Mouse (Mus musculus) G1E (cell line): ENCODE measurements around the gene Abca5. TPM values are rescaled to one million over a fixed set of nuclear protein-coding genes. Genes with fewer than 3 reads are reported as not detected.

Experiments
- ATAC-seq: 2 replicates; pipeline ENCODE4 v1.8.0; 2016; ENCODE audit warnings: mild to moderate bottlenecking; ENCODE audit not compliant: insufficient number of reproducible peaks, poor library complexity, low FRiP score, severe bottlenecking; ENCODE audit errors: extremely low read depth
- DNase-seq: peaks from one replicate; pipeline ENCODE4 v3.0.0; 2012; ENCODE audit warnings: low spot score
- H3K27me3 ChIP-seq: 2 replicates; pipeline ENCODE4 v1.6.1; 2012; ENCODE audit warnings: mild to moderate bottlenecking, low read length, inconsistent platforms; ENCODE audit not compliant: insufficient read depth
- H3K36me3 ChIP-seq: replicated peaks from 2 replicates; pipeline ENCODE3; 2012; ENCODE audit warnings: mild to moderate bottlenecking, inconsistent platforms
- H3K4me1 ChIP-seq: 2 replicates; pipeline ENCODE4 v1.6.1; 2012; ENCODE audit warnings: low read depth, low read length, inconsistent platforms, mixed read lengths; ENCODE audit not compliant: insufficient read depth
- H3K4me3 ChIP-seq: 2 replicates; pipeline ENCODE4 v1.5.1; 2012; ENCODE audit warnings: low read depth, mild to moderate bottlenecking, inconsistent platforms, low read length, moderate library complexity, mixed read lengths
- H3K9me3 ChIP-seq: replicated peaks from 2 replicates; pipeline ENCODE4 v1.6.1; 2012; ENCODE audit warnings: inconsistent platforms
- CTCF ChIP-seq: IDR thresholded peaks from 2 replicates; pipeline ENCODE4 v1.5.1; 2012; ENCODE audit warnings: low read depth, low read length, inconsistent platforms, mixed read lengths
- GATA1 ChIP-seq: IDR thresholded peaks from 2 replicates; pipeline ENCODE4 v1.6.1; 2012; ENCODE audit warnings: borderline replicate concordance, low read length, inconsistent platforms, mixed read lengths
- GATA2 ChIP-seq: IDR thresholded peaks from 2 replicates; pipeline ENCODE4 v1.6.1; 2012; ENCODE audit warnings: low read depth, low read length, inconsistent platforms, borderline replicate concordance
- POLR2AphosphoS5 ChIP-seq: IDR thresholded peaks from 2 replicates; pipeline ENCODE4 v1.6.1; 2012; ENCODE audit warnings: low read depth, low read length, inconsistent platforms; ENCODE audit not compliant: insufficient replicate concordance
- TAL1 ChIP-seq: conservative IDR thresholded peaks from 2 replicates; pipeline ENCODE4 v1.6.1; 2012; ENCODE audit warnings: low read depth, low read length, inconsistent platforms, mixed read lengths
- polyA plus RNA-seq: library from polyadenylated mRNA; stranded (reverse); fragments of >175 nt; gene quantifications from 2 replicates; pipeline ENCODE4 v1.2.3, GENCODE M21; 2012
- total RNA-seq, 2 experiments: library from RNA; stranded (forward) in 1 of 2; stranded (reverse) in 1 of 2; fragments of 200-1000 nt in 1 of 2; fragments of >200 nt in 1 of 2; fragmentation: Nextera tagmentation in 1 of 2; gene quantifications; 2 replicates each; pipeline ENCODE4 v1.2.3; 2014 to 2017

Abca5 gene
- total and polyA plus RNA-seq, 3 experiments = 0.15 to 0.16 TPM; not detected in 1

DNA sequence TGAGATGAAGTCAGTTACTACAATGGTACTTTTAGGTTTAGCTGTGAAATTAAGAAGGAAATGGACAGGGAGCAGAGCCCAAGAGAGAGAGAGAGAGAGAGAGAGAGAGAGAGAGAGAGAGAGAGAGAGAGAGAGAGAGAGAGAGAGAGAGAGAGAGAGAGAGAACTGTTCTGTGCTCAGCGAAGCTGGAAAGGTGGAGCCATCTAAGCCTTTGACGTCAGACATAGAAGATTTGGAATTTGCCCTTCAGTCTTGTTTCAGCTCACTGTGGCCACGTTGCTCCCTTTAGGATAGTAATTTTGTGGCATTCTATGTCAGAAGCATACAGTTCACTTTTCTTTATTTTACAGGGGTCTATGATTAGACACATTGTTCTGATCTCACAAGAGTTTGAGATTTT lies 75.6 kb downstream of the Abca5 start:
- no peaks in the 10 kb centered on the region for H3K4me1 ChIP-seq
- ATAC-seq (no peak), DNase-seq (no peak)
- no peak overlapping the region for H3K4me3 ChIP-seq
- H3K27me3 ChIP-seq = no peaks in the 10 kb centered on the region
- peaks cover 28% of the 10 kb centered on the region for H3K9me3 ChIP-seq
- no peaks in the 10 kb centered on the region for H3K36me3 ChIP-seq
- TF ChIP-seq POLR2AphosphoS5 (no peak), CTCF (no peak), TAL1 (no peak), GATA2 (no peak), GATA1 (no peak)

DNA sequence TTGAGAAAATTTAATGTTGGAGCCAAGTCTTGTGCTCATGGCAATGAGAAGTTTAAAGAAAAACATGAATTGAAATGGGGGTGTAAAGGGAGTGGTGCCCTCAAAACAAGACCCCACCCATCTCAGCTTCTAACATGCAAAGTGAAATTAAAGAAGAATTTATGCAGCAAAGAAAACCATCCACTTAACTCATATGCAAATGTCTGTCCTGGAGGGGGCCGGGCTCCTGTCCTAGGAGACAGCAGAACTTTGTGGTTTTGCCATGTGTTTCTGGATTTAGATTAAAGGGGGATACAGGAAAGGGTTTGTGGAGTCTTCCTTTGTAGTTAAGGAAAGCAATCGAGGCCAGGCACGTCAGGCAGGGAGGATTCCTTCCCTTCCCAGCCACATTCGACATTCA lies 79.6 kb downstream of the Abca5 start:
- Histone ChIP-seq H3K4me3 (no peak overlapping the region), H3K4me1 (no peaks in the 10 kb centered on the region), H3K9me3 (peaks cover 30% of the 10 kb centered on the region), H3K36me3 (no peaks in the 10 kb centered on the region), H3K27me3 (no peaks in the 10 kb centered on the region)
- ATAC-seq (no peak), DNase-seq (no peak)
- no peak for TF ChIP-seq CTCF
- TF ChIP-seq GATA2 = no peak
- no peak for TF ChIP-seq POLR2AphosphoS5
- TF ChIP-seq GATA1 = no peak
- TF ChIP-seq TAL1 = no peak

DNA sequence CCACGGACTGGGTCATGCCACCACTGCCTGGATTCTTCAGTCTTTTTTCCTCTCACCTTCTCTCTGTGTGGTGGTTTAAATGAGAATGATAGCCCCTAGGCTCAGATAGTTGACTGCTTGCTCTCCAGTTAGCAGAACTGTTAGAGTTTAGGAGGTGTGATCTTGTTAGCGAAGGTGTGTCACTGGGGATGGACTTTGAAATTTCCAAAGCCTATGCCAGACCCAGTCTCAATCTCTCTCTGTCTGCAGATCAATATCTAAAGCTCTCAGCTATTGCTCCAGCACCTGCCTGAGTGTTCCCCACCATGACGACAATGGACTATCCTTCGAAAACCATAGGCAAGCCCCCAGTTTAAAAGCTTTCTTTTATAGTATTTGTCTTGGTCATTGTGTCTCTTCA lies 80.5 kb downstream of the Abca5 start:
- peaks cover 31% of the 10 kb centered on the region for H3K9me3 ChIP-seq
- TF ChIP-seq TAL1 (no peak), GATA1 (no peak), GATA2 (no peak), POLR2AphosphoS5 (no peak), CTCF (no peak)
- no peaks in the 10 kb centered on the region for H3K36me3 ChIP-seq
- ATAC-seq (no peak), DNase-seq (no peak)
- no peaks in the 10 kb centered on the region for H3K27me3 ChIP-seq
- no peak overlapping the region for H3K4me3 ChIP-seq
- H3K4me1 ChIP-seq = no peaks in the 10 kb centered on the region

DNA sequence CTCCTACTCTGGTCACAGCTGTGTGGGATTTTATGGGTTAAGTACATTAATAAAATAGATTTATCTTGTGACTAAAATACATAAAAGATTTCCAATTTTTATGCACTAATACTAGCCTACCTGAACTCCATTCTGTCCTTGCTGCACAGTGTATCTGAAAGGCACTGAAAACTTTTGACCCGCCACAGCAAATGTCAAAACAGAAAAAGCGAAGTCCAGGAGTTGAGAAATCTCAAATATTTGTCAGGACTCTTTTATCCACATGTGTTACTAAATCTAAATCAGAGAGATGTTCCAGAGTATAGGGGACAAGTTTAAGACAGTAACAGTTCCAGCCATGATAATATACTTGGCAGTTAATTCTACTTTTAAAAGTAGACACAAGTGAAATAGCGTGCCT lies 85.3 kb downstream of the Abca5 start:
- Histone ChIP-seq H3K36me3 (no peaks in the 10 kb centered on the region), H3K27me3 (no peaks in the 10 kb centered on the region), H3K4me3 (no peak overlapping the region), H3K9me3 (peaks cover 25% of the 10 kb centered on the region), H3K4me1 (no peaks in the 10 kb centered on the region)
- DNase-seq (no peak), ATAC-seq (no peak)
- TF ChIP-seq GATA2 = no peak
- TF ChIP-seq TAL1 = no peak
- TF ChIP-seq CTCF = no peak
- no peak for TF ChIP-seq GATA1
- TF ChIP-seq POLR2AphosphoS5 = no peak

DNA sequence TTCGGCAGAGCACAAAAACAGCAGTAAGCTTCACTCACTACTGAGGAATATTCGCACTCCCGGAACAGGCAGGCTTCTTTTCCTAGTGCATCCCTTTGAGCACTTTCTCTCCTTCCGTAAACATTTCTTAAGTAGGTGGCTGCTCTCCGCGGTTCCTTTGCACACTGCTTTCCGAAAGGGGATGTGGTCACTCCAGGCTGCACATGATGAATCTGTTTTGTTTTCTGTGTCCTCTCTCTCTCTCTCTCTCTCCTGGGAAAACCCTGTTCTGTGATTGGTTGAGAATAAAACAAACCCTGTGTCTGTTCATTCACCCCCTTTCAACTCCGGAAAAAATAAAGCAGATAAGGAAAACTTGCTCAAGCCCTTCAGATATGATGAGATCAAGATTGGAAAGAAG lies 86.0 kb downstream of the Abca5 start, which contains the start of gene Abca6:
Gene Abca6, minus strand, starts transcription at position 243 of the 400 bp plus-strand sequence.
- H3K9me3 ChIP-seq = peaks cover 23% of the 10 kb centered on the region
- H3K4me3 ChIP-seq = no peak within 1 kb of the TSS
- DNase-seq = no peak

DNA sequence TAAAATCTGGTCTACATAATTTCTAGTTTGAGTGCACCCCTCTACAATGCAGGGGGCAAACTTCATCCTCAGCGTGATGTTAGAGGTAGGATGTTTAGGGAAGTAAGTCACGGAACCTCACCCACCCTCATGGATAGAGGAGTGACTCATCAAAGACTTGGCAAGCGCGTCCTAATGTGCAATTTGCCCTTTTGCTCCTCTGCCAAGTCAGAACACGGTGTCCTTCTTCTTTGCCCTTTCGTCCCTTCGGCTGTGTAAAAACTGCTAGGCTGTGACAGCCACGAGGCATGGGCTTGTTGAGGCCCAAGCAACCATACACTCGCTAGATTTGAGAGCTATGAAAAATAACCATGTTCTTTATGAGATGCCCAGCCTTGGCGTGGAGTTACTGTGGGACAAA lies 92.8 kb downstream of the Abca5 start:
- no peak for ATAC-seq
- Histone ChIP-seq H3K4me3 (no peak overlapping the region), H3K9me3 (peaks cover 27% of the 10 kb centered on the region), H3K27me3 (no peaks in the 10 kb centered on the region), H3K4me1 (no peaks in the 10 kb centered on the region), H3K36me3 (no peaks in the 10 kb centered on the region)
- TF ChIP-seq GATA1 = no peak
- TF ChIP-seq TAL1 = no peak
- no peak for TF ChIP-seq CTCF
- TF ChIP-seq GATA2 = no peak
- TF ChIP-seq POLR2AphosphoS5 = no peak
- DNase-seq = no peak

More for the DNA sequence above, 86.0 kb downstream of the Abca5 start, which contains the start of gene Abca6:
- no peaks in the 10 kb centered on the region for H3K27me3 ChIP-seq
- TF ChIP-seq GATA2 = no peak
- TF ChIP-seq GATA1 = no peak
- no peak for TF ChIP-seq CTCF
- TF ChIP-seq POLR2AphosphoS5 = no peak
- TF ChIP-seq TAL1 = no peak
- no peaks in the 10 kb centered on the region for H3K4me1 ChIP-seq
- no peak for ATAC-seq
- H3K36me3 ChIP-seq = no peaks in the 10 kb centered on the region
